In genomic region chr8:110267268-110267667, GRCm38 (mm10) we compare ENCODE assay signal across 9 mouse cellular contexts. TPM values are rescaled to one million over a fixed set of nuclear protein-coding genes. Genes with fewer than 3 reads are reported as not detected.
DNase-seq lines count a peak whose midpoint lies in the region; ATAC-seq and TF ChIP-seq lines count a peak whose summit lies in the region.
"Had no signal": no experiment of that assay in that cellular context is flagged by ENCODE, and none has a peak within 500 bp of the region (broad histone marks: within the 10 kb centered on the region; RNA-seq: fewer than 3 reads in every experiment).

No protein-coding gene starts in this region.

- peak overlapping the region; percentile 17 for H3K4me3 ChIP-seq in kidney, postnatal 0 days (replicated peaks; ENCODE audit: low read depth, low read length)
- peak overlapping the region; percentile 46 for H3K4me3 ChIP-seq in embryonic facial prominence, embryonic 13.5 days
- H3K4me3 ChIP-seq in intestine, embryonic 16.5 days (ENCODE audit: low read length) = peak overlapping the region; percentile 44
- peak overlapping the region; percentile 33 for H3K4me3 ChIP-seq in neural tube, embryonic 12.5 days

- H3K9ac ChIP-seq in kidney, postnatal 0 days (ENCODE audit: low read depth, low read length) = peak overlapping the region; percentile 31; the same call in 1 of the 2 replicates
- H3K9ac ChIP-seq in embryonic facial prominence, embryonic 13.5 days = peak overlapping the region; percentile 65
- peak overlapping the region; percentile 57; the same call in 1 of the 2 replicates for H3K9ac ChIP-seq in intestine, embryonic 16.5 days (ENCODE audit: low read depth, low read length)
- peak overlapping the region; percentile 33; the same call in 1 of the 2 replicates for H3K9ac ChIP-seq in neural tube, embryonic 12.5 days

- no peak for ATAC-seq in kidney, postnatal 0 days (replicated peaks; ENCODE audit: low FRiP score, low read depth)
- ATAC-seq in embryonic facial prominence, embryonic 13.5 days (ENCODE audit: insufficient number of reproducible peaks, insufficient read depth, low FRiP score, low TSS enrichment, low read depth) = no peak
- ATAC-seq in intestine, embryonic 16.5 days = peak; percentile 53
- ATAC-seq in neural tube, embryonic 12.5 days (ENCODE audit: low FRiP score, low read depth) = no peak
- no peak for ATAC-seq in monocyte, adult 5-6 weeks (replicated peaks; ENCODE audit: insufficient number of reproducible peaks, low FRiP score, low TSS enrichment, poor library complexity, severe bottlenecking)

- no peak overlapping the region for H3K27ac ChIP-seq in kidney, postnatal 0 days
- H3K27ac ChIP-seq in embryonic facial prominence, embryonic 13.5 days = no peak overlapping the region
- no peak overlapping the region for H3K27ac ChIP-seq in intestine, embryonic 16.5 days (ENCODE audit: low read length)
- H3K27ac ChIP-seq in neural tube, embryonic 12.5 days = no peak overlapping the region

- WGBS in kidney, postnatal 0 days = 13% methylated on average over 12 of the region's 12 CpGs
- WGBS in embryonic facial prominence, embryonic 13.5 days = 9% methylated on average over 12 of the region's 12 CpGs
- WGBS in intestine, embryonic 16.5 days = 13% methylated on average over 12 of the region's 12 CpGs
- WGBS in neural tube, embryonic 12.5 days = 15% methylated on average over 12 of the region's 12 CpGs

- peak overlapping the region; percentile 57 for H3K4me2 ChIP-seq in kidney, postnatal 0 days (ENCODE audit: low read length)
- H3K4me2 ChIP-seq in embryonic facial prominence, embryonic 13.5 days = peak overlapping the region; percentile 74
- H3K4me2 ChIP-seq in intestine, embryonic 16.5 days (ENCODE audit: low read depth, low read length) = peak overlapping the region; percentile 72
- H3K4me2 ChIP-seq in neural tube, embryonic 12.5 days (replicated peaks) = peak overlapping the region; percentile 65

- DNase-seq in kidney, postnatal 0 days (ENCODE audit: low spot score) = no peak
- no peak for DNase-seq in kidney, adult 18-20 months
- no peak for DNase-seq in adipocyte (ENCODE audit: low spot score)
- DNase-seq in thymus, postnatal 14 days = no peak

- no peaks in the 10 kb centered on the region for H3K27me3 ChIP-seq in kidney, postnatal 0 days (ENCODE audit: insufficient read depth, low read length)
- no peaks in the 10 kb centered on the region; the same call in 1 of the 2 replicates for H3K27me3 ChIP-seq in embryonic facial prominence, embryonic 13.5 days
- H3K27me3 ChIP-seq in intestine, embryonic 16.5 days (replicated peaks; ENCODE audit: control insufficient read depth, insufficient read depth, low read length) = no peaks in the 10 kb centered on the region
- H3K27me3 ChIP-seq in neural tube, embryonic 12.5 days (replicated peaks) = no peaks in the 10 kb centered on the region

- no peaks in the 10 kb centered on the region; the same call in 1 of the 2 replicates for H3K4me1 ChIP-seq in kidney, postnatal 0 days (replicated peaks; ENCODE audit: insufficient read depth, low read length)
- peaks cover 13% of the 10 kb centered on the region for H3K4me1 ChIP-seq in embryonic facial prominence, embryonic 13.5 days
- peaks cover 7% of the 10 kb centered on the region for H3K4me1 ChIP-seq in intestine, embryonic 16.5 days (ENCODE audit: control insufficient read depth, insufficient read depth, low read length)
- H3K4me1 ChIP-seq in neural tube, embryonic 12.5 days = peaks cover 7% of the 10 kb centered on the region; the same call in 1 of the 2 replicates

- H3K9me3 ChIP-seq in kidney, postnatal 0 days (replicated peaks; ENCODE audit: low read length) = no peaks in the 10 kb centered on the region
- H3K9me3 ChIP-seq in embryonic facial prominence, embryonic 13.5 days = no peaks in the 10 kb centered on the region
- H3K9me3 ChIP-seq in intestine, embryonic 16.5 days (ENCODE audit: control insufficient read depth, low read length) = no peaks in the 10 kb centered on the region
- no peaks in the 10 kb centered on the region for H3K9me3 ChIP-seq in neural tube, embryonic 12.5 days

- TF ChIP-seq CTCF in kidney, postnatal 0 days (IDR thresholded peaks at IDR 0.05; ENCODE audit: low read depth) = no peak

- no peaks in the 10 kb centered on the region for H3K36me3 ChIP-seq in kidney, postnatal 0 days (ENCODE audit: insufficient read depth, low read length)
- H3K36me3 ChIP-seq in embryonic facial prominence, embryonic 13.5 days = no peaks in the 10 kb centered on the region
- no peaks in the 10 kb centered on the region for H3K36me3 ChIP-seq in intestine, embryonic 16.5 days (ENCODE audit: control insufficient read depth, insufficient read depth, low read length)
- H3K36me3 ChIP-seq in neural tube, embryonic 12.5 days = no peaks in the 10 kb centered on the region

RNA-seq across cellular contexts. Expression of gene Hydin, which starts 0.5 kb away (rescaled TPM):
- 0.03 TPM in 1 of 2 replicates, not detected in the other for polyA plus RNA-seq in kidney, postnatal 0 days (2015; fragmentation: Nextera tagmentation; extraction: Ambion mirVana)
- 0.08 and 0.12 TPM in 2 replicates for polyA plus RNA-seq in embryonic facial prominence, embryonic 13.5 days (2015; fragmentation: Nextera tagmentation; extraction: Ambion mirVana)
- 0.06 and 0.07 TPM in 2 replicates for polyA plus RNA-seq in intestine, embryonic 16.5 days (2015; fragmentation: Nextera tagmentation; extraction: Ambion mirVana)
- 0.13 and 0.16 TPM in 2 replicates for polyA plus RNA-seq in neural tube, embryonic 12.5 days (2016; fragmentation: Nextera tagmentation; extraction: Ambion mirVana)
- total RNA-seq in monocyte, adult 5-6 weeks (2017) = not detected in 3 replicates
- total RNA-seq: MEL had no signal

RNA-seq across cellular contexts. Expression of gene Cmtr2, which starts 51.8 kb away (rescaled TPM):
- 8.0 and 9.2 TPM in 2 replicates for polyA plus RNA-seq in kidney, postnatal 0 days (2015; fragmentation: Nextera tagmentation; extraction: Ambion mirVana)
- 7.7 and 9.2 TPM in 2 replicates for polyA plus RNA-seq in embryonic facial prominence, embryonic 13.5 days (2015; fragmentation: Nextera tagmentation; extraction: Ambion mirVana)
- 7.4 and 8.0 TPM in 2 replicates for polyA plus RNA-seq in intestine, embryonic 16.5 days (2015; fragmentation: Nextera tagmentation; extraction: Ambion mirVana)
- polyA plus RNA-seq in neural tube, embryonic 12.5 days (2016; fragmentation: Nextera tagmentation; extraction: Ambion mirVana) = 10.8 and 12.2 TPM in 2 replicates
- 5.8 to 7.7 TPM (median 7.2 TPM) in 3 replicates for total RNA-seq in monocyte, adult 5-6 weeks (2017)
